Mouse (Mus musculus) stomach, postnatal 0 days (tissue): ENCODE results near the gene Pou1f1.

Experiments
- CTCF ChIP-seq: IDR thresholded peaks from 2 replicates; pipeline ENCODE4 v1.5.1; 2016; ENCODE audit warnings: antibody characterized with exemption, low read depth, mild to moderate bottlenecking, moderate library complexity
- EP300 ChIP-seq: optimal IDR thresholded peaks from 2 replicates; pipeline ENCODE3; 2016; ENCODE audit warnings: antibody characterized with exemption

GRCm38 (mm10) chr16:65496030-65496429 is 24.3 kb upstream of the Pou1f1 start:
- TF ChIP-seq EP300 = no peak
- TF ChIP-seq CTCF = no peak
